Mouse (Mus musculus): Measurements from ENCODE around the gene Ube2h.
A peak's percentile ranks its signal among the peaks of the same experiment; 100 is the strongest.
"Not testable (repeated sequence)": the region's sequence is repeated elsewhere in the genome, so short reads cannot be mapped to it uniquely, and the experiment has no call there.

Gene Ube2h

GRCm38 (mm10) chr6:30304399-30304917 lies at the start of gene Ube2h:
TSS of gene Ube2h (minus strand) at chr6:30304539.
- DNase-seq (ENCODE audit: low read depth, low spot score): peak; percentile 95

DNA sequence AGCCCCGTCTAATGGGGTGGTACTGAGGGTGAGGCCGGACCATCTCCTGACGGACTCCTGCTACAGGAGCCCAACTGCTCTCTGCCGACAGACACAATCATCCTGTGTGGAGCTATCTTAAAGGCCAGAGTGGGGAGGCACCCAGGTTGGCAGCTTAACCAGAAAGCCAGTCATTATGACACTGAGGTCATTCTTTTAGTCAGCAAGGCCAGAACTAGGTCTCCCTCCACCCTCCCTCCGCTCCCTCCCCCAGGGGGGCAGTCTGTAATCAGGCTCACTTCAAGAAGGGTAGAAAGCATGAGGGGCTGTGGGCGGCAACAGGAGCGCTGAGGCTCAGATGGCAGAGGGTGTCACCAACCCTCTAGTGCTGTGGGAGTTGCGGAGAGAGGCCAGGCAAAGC lies 49.3 kb upstream of the Ube2h start:
- no peak for DNase-seq (ENCODE audit: low read depth, low spot score)

DNA sequence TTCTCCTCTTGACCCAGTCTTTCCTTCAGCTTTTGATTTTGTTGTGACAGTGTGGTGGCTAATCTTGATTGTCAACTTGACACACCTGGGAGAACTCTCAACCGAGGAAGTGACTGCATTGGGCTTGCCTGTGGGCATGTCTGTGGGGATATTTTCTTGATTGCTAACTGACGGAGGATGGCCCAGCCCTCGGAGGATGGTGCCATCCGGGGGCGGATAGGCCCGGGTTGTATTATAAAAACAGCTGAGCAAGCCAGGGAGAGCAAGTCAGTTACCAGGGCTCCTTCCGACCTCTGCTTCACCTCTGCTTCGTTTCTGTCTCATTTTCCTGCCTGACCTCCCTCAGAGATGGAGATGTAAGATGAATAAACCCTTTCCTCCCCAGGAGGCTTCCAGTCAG lies 48.4 kb upstream of the Ube2h start:
- no peak for DNase-seq (ENCODE audit: low read depth, low spot score)

DNA sequence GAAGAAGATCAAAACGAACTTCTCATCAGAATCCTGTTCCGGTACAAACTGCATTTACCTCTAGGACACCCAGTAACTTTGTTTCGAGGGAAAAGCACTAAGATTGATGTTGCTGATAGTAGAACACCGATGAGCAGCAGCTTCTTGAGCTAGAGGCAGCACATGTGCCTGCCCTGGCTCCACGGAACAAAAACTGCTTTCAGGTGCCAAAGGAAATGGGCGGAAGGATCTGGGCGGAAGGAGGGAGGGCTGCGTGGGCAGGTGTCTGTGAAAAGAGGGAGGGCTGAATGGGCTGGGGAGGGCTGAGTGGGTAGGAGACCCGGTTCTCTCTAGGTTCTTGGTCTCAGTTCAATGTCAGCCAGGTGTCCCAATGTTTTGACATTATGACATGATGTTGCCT lies 47.0 kb upstream of the Ube2h start:
- DNase-seq (ENCODE audit: low read depth, low spot score): no peak

DNA sequence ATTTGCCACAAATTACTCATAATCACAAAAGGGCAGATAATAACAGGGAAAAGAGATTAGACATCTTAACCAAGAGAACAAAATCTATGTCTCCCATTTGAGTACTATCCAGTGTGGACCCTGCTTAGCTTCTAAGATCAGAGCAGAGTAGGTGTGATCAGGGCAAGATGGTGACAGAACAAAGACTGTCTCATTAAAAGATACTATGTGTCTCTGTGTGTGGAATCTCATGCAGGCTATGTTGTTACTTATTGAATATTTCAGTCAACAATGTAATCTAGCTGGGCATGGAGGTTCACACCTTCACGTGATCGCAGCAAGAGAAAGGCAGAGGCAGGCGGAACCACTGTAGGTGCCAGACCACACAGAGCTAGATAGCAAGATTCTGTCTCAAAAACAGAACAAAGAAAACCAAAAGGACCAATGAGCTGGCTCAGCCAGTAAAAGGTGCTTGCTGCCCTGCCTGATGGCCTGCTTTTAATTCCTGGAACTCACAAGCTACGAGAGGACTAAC lies 43.0 kb upstream of the Ube2h start:
- no peak for DNase-seq (ENCODE audit: low read depth, low spot score)

- DNase-seq (ENCODE audit: low read depth, low spot score): no peak
Observed at GRCm38 (mm10) chr6:30346737-30347136, 42.4 kb upstream of the Ube2h start.

GRCm38 (mm10) chr6:30344032-30344431 lies 39.7 kb upstream of the Ube2h start:
- DNase-seq (ENCODE audit: low read depth, low spot score): no peak

GRCm38 (mm10) chr6:30340231-30340873 lies 36.0 kb upstream of the Ube2h start:
- DNase-seq (ENCODE audit: low read depth, low spot score): no peak

DNA sequence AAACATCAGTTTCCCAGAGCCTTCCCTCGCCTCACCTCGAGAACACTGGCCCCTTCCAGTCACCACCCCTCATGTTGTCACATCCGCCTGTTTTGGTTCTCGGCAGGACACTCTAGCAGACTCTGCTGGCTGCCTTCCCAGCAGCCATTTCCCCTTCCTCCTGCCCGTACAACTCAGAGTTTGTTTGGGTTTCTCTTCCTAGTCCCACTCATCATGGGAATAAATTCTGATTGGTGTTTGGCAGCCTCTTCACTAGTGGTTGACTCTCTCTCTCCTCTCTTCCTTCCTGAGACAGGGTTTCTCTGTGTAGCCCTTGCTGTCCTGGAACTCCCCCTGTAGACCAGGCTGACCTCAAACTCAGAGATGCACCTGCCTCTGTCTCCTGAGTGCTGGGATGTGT lies 32.6 kb upstream of the Ube2h start:
- no peak for DNase-seq (ENCODE audit: low read depth, low spot score)

DNA sequence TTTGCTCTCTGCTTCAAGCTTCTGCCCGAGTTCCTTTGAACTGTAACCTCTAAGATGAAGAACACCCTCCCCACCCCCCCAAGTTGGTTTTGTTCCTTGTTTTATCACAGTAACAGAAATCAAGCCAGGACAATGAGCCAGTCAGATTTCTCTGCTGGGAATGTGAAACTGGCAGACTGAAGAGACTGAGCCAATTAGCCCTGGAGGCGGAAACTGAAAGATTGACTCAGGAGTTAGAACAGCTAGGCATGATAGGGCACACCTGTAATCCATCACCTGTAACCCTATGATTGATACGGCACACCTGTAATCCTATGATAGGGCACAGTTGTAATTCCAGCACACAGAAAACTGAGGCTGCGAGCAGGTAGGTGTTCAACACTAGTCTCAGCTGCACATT lies 27.9 kb upstream of the Ube2h start:
- DNase-seq (ENCODE audit: low read depth, low spot score): no peak

GRCm38 (mm10) chr6:30330706-30331105 lies 26.4 kb upstream of the Ube2h start:
- DNase-seq (ENCODE audit: low read depth, low spot score): no peak

DNA sequence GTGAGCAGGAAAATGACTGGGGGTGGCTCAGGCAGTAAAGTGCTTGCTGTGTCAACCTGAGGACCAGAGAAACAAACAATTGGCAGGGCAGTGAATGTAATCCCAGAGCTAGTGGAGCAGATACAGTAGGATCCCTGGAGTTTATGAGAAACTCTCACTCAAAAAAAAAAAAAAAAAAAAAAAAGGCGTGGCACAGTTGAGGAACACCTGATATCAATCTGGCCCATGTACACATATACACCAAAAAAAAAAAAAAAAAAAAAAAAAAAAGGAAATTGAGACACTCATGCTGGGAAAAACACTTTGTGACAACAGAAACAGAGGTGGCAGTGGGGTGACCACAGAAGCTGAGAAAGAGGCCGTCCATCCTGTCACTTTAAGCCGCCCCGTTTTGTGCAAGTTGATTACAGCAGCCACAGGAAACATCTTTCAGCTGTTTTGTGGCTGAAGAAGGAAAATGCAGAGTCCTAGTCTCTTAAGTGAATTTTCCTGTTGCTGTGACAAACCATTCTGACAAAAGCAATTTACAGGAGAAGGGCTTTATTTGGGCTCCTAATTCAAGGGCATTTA lies 21.7 kb upstream of the Ube2h start:
- DNase-seq (ENCODE audit: low read depth, low spot score): no peak

DNA sequence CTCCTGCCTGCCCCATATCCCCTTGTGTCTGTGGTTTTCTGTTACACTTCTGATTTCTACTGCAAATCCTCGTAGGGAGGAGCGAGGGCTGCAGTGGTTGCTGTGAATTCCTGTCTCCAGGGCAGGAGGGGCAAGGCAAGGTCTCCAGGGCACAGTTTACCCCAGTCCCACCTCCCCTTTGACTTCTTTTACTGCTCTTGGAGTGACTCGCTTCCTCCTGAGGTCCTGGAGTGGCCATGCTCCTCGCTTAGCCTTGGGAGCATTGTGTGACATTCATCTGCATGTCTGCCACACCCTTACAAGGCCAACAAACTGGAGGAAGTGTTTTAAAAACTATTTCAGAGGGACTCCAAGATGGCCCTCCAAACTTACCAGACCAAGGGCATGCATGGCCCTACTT lies 16.7 kb upstream of the Ube2h start:
- DNase-seq (ENCODE audit: low read depth, low spot score): no peak

DNA sequence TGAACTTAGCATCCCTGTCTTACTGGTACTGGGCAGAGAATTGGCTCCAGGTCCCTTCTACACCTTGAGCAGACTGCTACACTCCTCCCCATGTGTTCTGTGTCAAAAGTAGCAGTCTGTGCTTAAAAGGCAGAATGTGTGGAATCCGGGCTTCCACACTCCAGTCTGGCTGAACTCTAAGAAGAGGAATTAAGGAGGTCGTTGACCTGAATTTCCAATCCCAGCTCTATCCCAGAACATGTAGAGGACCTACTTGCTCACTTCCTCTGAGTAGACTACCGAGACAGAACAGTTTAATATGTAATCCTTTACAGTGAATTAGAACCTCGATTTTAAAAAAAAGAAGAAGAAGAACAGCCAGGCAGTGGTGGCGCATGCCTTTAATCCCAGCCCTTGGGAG lies 14.9 kb upstream of the Ube2h start:
- no peak for DNase-seq (ENCODE audit: low read depth, low spot score)

DNA sequence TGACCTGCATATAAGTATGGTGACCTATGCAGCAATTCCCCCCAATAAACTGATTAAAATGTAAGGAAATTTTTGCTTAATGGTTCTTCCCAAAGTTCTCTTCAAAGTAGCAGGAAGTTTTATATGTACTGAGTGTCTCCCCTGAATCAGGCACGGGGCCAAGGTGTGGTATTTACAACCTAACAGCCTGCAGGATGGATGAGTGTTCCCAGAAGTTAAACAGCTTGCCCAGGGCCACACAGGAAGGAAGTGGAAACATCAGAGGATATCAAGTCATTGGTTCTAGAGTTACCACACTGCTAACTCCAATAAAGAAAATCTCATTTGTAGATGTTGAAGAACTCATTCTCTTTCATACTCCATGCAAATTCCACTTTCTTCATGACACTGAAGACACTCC lies 7.7 kb upstream of the Ube2h start:
- no peak for DNase-seq (ENCODE audit: low read depth, low spot score)

DNA sequence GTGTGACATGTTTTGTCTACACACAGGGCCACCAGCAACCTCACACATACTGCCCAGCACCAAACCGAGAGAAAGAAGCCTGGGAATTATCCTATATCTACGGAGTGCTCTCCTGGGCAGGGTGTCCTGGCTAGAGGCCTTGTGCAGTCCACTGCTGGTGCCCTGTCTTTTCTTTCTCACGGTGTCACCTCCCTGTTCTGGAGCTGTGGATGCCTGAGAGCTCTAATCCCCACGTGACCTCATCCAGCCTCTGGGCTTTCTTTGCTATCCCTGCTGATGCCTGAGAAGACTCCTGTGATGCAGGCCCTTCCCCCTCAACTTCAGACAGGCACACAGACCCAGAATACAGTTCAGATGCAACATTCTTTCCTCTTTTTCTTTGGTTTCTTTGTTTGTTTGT lies 4.4 kb upstream of the Ube2h start:
- no peak for DNase-seq (ENCODE audit: low read depth, low spot score)

DNA sequence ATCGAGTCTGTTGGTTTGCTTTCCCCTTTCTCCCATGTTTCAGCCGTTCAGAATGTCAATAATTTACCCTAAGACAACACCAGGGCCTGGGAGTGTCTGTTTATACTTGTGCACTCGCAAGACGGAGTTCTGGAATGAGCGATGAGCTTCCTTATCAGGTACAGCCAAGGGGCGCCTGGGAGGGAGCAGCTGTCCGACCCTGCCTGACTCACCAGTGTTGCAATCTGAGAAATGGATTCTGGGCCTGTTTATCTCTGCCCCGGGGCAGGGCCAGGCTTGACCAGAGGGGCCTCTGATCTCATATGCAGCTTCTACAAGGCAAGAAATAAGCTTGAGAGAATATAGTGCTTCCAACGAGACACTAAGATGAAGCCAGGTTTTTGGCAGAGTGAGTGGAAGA lies 3.4 kb upstream of the Ube2h start:
- DNase-seq (ENCODE audit: low read depth, low spot score): no peak

- DNase-seq (ENCODE audit: low read depth, low spot score): not testable (repeated sequence)
Observed at GRCm38 (mm10) chr6:30303771-30304398, 454 bp downstream of the Ube2h start.

- no peak for DNase-seq (ENCODE audit: low read depth, low spot score)
Observed at GRCm38 (mm10) chr6:30302781-30303631, 1.3 kb downstream of the Ube2h start.

GRCm38 (mm10) chr6:30302156-30302555 lies 2.2 kb downstream of the Ube2h start:
- DNase-seq (ENCODE audit: low read depth, low spot score): no peak

GRCm38 (mm10) chr6:30300901-30301300 lies 3.4 kb downstream of the Ube2h start:
- DNase-seq (ENCODE audit: low read depth, low spot score): no peak

DNA sequence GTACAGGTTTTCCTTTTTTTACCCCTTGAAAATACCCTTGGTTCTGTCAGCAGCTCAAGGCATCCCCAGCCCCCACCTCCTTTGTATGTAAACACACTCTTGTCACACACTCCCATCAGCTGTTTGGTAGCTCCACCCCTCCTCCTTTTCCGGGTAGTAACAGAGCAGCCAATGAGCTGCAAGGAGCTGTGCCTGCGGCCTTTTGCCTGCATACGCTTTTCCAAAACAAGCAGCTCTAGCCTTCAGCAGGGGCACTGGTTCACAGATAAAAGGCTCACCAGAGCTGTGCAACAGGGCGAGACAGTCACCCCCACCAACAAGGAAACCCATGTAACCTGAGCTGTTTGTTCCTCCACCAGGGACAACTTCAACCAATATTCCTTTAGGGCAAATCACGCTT lies 4.0 kb downstream of the Ube2h start:
- DNase-seq (ENCODE audit: low read depth, low spot score): no peak

All from brain, embryonic 18.5 days (tissue).